Mouse (Mus musculus) embryonic facial prominence, embryonic 11.5 days (tissue): ENCODE data around the gene Senp7. TPM values are rescaled to one million over a fixed set of nuclear protein-coding genes. Genes with fewer than 3 reads are reported as not detected.

Experiments used
- ATAC-seq: fragments of 200-750 bp; cut with Nextera tagmentation; replicated peaks from 2 replicates; pipeline ENCODE4 v1.8.0; 2017; ENCODE audit warnings: low read depth; ENCODE audit not compliant: insufficient number of reproducible peaks, low FRiP score, low TSS enrichment
- DNase-seq: peaks from one replicate; pipeline ENCODE4 v3.0.0-alpha.2; 2015; ENCODE audit warnings: low spot score
- H3K27ac ChIP-seq: fragments of 300-500 bp; sonication (generic); replicated peaks from 2 replicates; pipeline ENCODE4 v1.5.1; 2014; ENCODE audit warnings: mild to moderate bottlenecking, low read depth, low read length, control low read depth
- H3K27me3 ChIP-seq: fragments of 300-500 bp; sonication (generic); 2 replicates; pipeline ENCODE4 v1.6.1; 2014; ENCODE audit warnings: mild to moderate bottlenecking, low read length, moderate library complexity, mixed read lengths; ENCODE audit not compliant: control insufficient read depth, insufficient read depth
- H3K36me3 ChIP-seq: fragments of 300-500 bp; sonication (generic); replicated peaks from 2 replicates; pipeline ENCODE4 v1.6.1; 2014; ENCODE audit warnings: low read depth, mild to moderate bottlenecking, low read length, moderate library complexity, mixed read lengths; ENCODE audit not compliant: control insufficient read depth, insufficient read depth
- H3K4me1 ChIP-seq: fragments of 300-500 bp; sonication (generic); 2 replicates; pipeline ENCODE4 v1.6.1; 2014; ENCODE audit warnings: low read length, mixed read lengths; ENCODE audit not compliant: control insufficient read depth, insufficient read depth
- H3K4me2 ChIP-seq: fragments of 300-500 bp; sonication (generic); 2 replicates; pipeline ENCODE4 v1.6.1; 2014; ENCODE audit warnings: low read depth, mild to moderate bottlenecking, control low read depth, low read length, moderate library complexity
- H3K4me3 ChIP-seq: fragments of 300-500 bp; sonication (generic); 2 replicates; pipeline ENCODE4 v1.5.1; 2014; ENCODE audit warnings: low read depth, low read length, control low read depth
- H3K9ac ChIP-seq: fragments of 300-500 bp; sonication (generic); replicated peaks from 2 replicates; pipeline ENCODE4 v1.6.1; 2014; ENCODE audit warnings: mild to moderate bottlenecking, control low read depth, low read length
- H3K9me3 ChIP-seq: fragments of 300-500 bp; sonication (generic); replicated peaks from 2 replicates; pipeline ENCODE4 v1.6.1; 2016; ENCODE audit warnings: mild to moderate bottlenecking, low read length, inconsistent platforms, mixed read lengths; ENCODE audit not compliant: control insufficient read depth
- WGBS: fragments of 180-500 bp; shearing (Covaris S2); extraction: QIAGEN DNeasy Blood & Tissue Kit; methylation state at CpG from one replicate; pipeline ENCODE4 v1.1.7; 2014; 5-methylcytosine and 5-hydroxymethylcytosine counted together
- polyA plus RNA-seq: library from polyadenylated mRNA; unstranded; fragments of >200 nt; fragmentation: Nextera tagmentation; extraction: Ambion mirVana; gene quantifications from 2 replicates; pipeline ENCODE4 v1.2.1, GENCODE M21; 2014

Senp7 gene
- polyA plus RNA-seq, 1 experiment from 2014 or later: 36.1 TPM

DNA sequence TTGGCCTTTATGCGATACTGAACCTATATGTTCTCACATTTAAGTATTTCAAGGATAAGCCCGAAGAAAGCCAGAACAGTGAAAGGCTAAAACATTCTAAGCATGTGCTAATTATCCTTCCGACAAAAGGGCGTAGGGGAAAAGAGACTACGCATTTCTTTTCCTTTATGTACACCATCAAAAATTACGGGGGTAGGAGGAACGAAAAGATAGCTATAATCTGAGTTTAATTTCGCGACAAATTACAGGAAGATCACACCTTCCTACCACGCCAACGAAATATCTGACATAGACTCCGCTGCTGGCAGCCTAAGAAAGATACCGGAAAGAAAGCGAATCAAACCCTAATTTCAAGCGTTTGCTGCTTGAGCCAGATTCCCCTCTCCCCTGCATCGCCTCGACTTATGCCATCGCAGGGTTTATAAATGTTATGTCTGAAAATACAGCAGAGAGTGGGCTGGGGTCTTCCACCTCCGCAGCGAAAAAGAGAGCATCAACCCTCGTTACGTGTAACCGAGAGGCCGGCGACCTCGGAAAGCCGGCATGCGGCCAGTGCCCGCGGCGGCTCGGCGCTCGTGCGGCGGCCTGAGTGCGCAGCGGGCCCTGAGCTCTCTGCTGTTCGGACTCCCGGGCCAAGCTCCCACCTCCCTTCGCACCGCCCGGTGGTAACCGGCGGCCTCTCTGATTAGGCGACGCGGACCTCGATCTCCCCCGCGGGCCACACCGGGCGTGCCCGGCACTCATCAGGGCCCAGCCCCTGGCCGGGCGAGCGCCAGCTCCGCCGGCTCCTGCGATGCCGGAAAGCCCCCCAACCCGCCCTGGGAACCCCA is 19.2 kb upstream of the Senp7 start:
- peak overlapping the region; percentile 76 for H3K27ac ChIP-seq
- no peaks in the 10 kb centered on the region for H3K27me3 ChIP-seq
- peak overlapping the region; percentile 98 for H3K4me3 ChIP-seq
- DNase-seq: peak; percentile 38
- WGBS: under 1% methylated on average over 62 of the region's 62 CpGs
- ATAC-seq: peak; percentile 85
- peak overlapping the region; percentile 49 for H3K4me2 ChIP-seq
- no peaks in the 10 kb centered on the region for H3K9me3 ChIP-seq
- H3K4me1 ChIP-seq: no peaks in the 10 kb centered on the region
- no peaks in the 10 kb centered on the region for H3K36me3 ChIP-seq
- H3K9ac ChIP-seq: peak overlapping the region; percentile 97

DNA sequence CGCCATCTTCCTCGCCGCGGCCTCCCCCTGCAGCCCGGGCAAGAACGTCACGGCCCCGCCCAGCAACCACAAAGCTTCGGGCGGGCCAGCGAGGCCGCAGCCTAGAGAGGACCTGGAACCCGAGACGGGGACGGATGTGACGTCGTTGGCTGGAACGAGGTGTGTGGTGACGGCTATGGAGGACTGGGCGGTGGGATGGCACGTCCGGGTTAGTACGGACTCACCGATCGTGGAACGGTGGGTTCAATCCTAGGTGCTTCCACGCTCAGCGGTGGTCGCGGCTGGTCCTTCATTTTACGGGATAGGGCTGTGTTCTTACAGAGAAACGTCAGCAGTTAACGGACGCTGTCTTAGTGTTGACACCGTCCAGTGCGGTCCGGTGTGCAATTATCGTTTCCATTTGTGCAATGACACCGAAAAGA is 18.5 kb upstream of the Senp7 start, which contains the start of gene Pcnp:
Gene Pcnp (minus strand): TSS at position 79 of the 422 bp plus-strand sequence.
- H3K4me3 ChIP-seq: peak within 1 kb of the TSS; percentile 98
- no peaks in the 10 kb centered on the region for H3K9me3 ChIP-seq
- peak within 1 kb of the TSS; percentile 76 for H3K27ac ChIP-seq
- WGBS: under 1% methylated on average over 39 of the region's 39 CpGs
- H3K4me1 ChIP-seq: no peaks in the 10 kb centered on the region
- no peaks in the 10 kb centered on the region for H3K27me3 ChIP-seq
- ATAC-seq: peak; percentile 100
- DNase-seq: peak; percentile 99
- peak within 1 kb of the TSS; percentile 97 for H3K9ac ChIP-seq
- peak within 1 kb of the TSS; percentile 49 for H3K4me2 ChIP-seq
- no peaks in the 10 kb centered on the region for H3K36me3 ChIP-seq

DNA sequence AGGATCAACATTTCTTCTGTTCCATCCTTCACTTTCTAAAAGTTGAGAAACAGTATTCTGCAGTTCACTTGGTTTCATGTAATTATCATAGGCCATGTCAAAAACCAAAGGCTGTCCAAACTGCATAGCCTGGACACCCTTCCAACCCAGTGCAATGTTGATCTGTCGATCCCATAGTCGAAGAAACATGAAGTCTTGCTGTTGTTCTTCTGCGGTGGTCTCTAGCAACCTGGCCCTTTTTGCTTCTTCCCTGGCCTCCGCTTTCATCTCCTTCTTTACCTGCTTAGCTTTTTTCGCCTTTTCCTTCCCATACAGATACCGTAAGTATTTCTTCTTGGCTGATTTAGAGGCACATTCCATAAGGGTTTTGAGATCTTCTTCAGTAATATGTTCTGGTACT is 13.6 kb upstream of the Senp7 start:
- DNase-seq (no peak), ATAC-seq (no peak)
- H3K27me3 ChIP-seq: no peaks in the 10 kb centered on the region
- H3K4me2 ChIP-seq: no peak overlapping the region
- WGBS: 93% methylated on average over 6 of the region's 6 CpGs
- H3K27ac ChIP-seq: no peak overlapping the region
- no peaks in the 10 kb centered on the region for H3K4me1 ChIP-seq
- H3K4me3 ChIP-seq: no peak overlapping the region
- H3K36me3 ChIP-seq: no peaks in the 10 kb centered on the region; the same call in 1 of the 2 replicates
- no peak overlapping the region for H3K9ac ChIP-seq
- no peaks in the 10 kb centered on the region for H3K9me3 ChIP-seq

DNA sequence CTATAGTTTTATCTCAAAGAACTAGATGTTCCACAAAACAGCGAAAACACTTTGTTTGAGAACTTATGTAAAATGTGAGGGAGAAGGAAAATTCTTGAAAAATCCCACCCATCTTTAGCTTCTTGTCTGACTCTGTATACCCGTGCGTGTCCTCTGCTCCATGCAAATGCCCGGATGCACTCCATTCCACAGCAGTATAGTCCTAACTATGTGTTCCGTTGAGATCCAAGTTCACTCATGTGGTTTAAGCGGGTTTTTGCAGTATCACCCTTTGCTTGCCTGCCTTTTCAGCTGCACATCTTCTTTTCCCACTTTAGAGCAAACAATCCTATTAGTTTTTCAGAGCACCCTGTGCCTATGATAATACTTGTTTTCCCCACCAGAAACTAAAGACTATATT is 11.6 kb upstream of the Senp7 start:
- DNase-seq: no peak
- H3K27ac ChIP-seq: no peak overlapping the region
- H3K4me3 ChIP-seq: peak overlapping the region; percentile 87
- no peaks in the 10 kb centered on the region for H3K27me3 ChIP-seq
- peak overlapping the region; percentile 67 for H3K4me2 ChIP-seq
- WGBS: 64% methylated on average over 6 of the region's 6 CpGs
- no peaks in the 10 kb centered on the region for H3K9me3 ChIP-seq
- no peak for ATAC-seq
- peak overlapping the region; percentile 46 for H3K9ac ChIP-seq
- H3K36me3 ChIP-seq: no peaks in the 10 kb centered on the region; the same call in 1 of the 2 replicates
- H3K4me1 ChIP-seq: no peaks in the 10 kb centered on the region

DNA sequence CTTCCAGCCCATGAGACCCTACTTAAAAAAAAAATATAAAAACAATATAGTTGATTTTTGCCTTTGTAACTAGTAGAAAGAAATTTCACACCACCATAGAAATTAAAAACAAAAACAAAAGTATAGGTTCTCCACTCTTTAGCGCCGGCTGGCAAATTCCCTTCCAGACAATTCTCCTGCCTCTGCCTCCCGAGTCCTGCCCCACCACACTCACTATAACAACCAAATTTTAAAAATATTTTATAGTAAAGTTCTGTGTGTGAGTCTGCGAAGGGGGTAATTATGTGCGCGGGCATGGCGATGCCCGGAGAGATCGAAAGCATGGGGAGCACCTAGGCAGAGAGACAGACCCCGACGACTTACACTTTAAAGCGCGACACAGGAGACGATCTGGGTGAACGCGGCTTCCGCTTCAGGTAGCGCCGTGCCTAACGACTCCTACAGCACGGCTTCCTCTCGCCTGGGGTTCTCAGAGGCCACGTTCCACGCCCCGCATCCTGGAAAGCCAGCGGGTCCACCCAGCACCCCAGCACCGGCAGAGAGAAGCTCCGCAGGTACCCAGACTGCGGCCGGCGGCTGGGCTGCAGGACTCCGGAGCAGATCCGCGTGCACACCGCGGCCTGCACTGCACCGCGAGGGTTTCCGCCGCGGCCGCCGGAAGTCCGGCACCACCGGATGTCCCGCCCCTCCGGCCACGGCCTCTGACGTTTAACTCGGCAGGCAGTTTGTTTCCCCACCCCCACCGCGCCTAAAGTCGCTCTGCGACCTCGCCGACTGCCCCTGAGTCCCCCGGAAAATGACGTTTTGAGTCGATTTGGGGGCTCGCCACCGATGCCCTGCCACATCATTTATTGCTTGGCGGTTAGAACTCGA is 10.8 kb upstream of the Senp7 start, which contains the start of gene Trmt10c:
Gene Trmt10c (minus strand): TSS at position 682 of the 873 bp plus-strand sequence.
- WGBS: under 1% methylated on average over 50 of the region's 63 CpGs
- Histone ChIP-seq H3K27ac (peak within 1 kb of the TSS; percentile 79), H3K36me3 (no peaks in the 10 kb centered on the region; the same call in 1 of the 2 replicates), H3K27me3 (no peaks in the 10 kb centered on the region), H3K9ac (peak within 1 kb of the TSS; percentile 96), H3K9me3 (no peaks in the 10 kb centered on the region), H3K4me1 (no peaks in the 10 kb centered on the region), H3K4me3 (peak within 1 kb of the TSS; percentile 87), H3K4me2 (peak within 1 kb of the TSS; percentile 67)
- ATAC-seq (peak; percentile 99), DNase-seq (peak; percentile 93)

DNA sequence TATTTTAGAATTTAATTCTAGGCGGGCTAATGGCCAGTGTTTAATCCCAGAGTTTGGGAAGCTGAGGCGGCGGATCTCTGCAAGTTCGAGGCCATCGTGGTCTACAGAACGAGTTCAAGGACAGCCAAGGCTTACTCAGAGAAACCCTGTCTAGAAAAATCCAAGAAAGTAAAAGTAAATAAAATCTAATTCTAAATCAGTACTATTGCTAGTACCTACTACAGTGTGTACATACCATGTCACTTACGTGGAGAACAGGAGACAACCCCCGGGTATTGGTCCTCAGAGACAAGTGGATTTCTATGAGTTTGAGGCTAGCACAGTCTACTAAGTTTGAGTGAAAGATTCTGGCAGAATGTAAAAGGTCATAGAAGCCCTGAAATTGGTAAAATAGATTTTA is 10.0 kb upstream of the Senp7 start:
- Histone ChIP-seq H3K4me2 (peak overlapping the region; percentile 67), H3K9ac (peak overlapping the region; percentile 96), H3K4me3 (peak overlapping the region; percentile 87), H3K36me3 (no peaks in the 10 kb centered on the region; the same call in 1 of the 2 replicates), H3K4me1 (no peaks in the 10 kb centered on the region), H3K27me3 (no peaks in the 10 kb centered on the region), H3K27ac (peak overlapping the region; percentile 79), H3K9me3 (no peaks in the 10 kb centered on the region)
- no peak for DNase-seq
- peak; percentile 60 for ATAC-seq
- WGBS: 33% methylated on average over 8 of the region's 8 CpGs

DNA sequence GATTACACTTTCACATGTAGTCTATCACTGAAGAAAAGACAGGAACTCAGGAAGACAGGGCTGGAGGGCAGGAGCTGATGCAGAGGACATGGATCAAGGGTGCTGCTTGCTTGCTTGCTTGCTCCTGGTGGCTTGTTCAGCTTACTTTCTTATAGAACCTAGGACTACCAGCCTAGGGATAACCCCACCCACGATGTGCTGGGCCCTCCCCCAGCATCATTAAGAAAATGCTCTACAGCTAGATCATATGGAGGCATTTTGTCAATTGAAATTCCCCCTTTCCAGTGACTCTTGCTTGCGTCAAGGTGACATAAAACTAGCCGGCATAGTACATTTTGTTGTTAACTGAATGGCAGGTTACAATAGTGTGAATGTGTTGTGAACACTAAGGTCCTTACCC is 7.8 kb downstream of the Senp7 start:
- H3K9me3 ChIP-seq: no peaks in the 10 kb centered on the region
- no peak overlapping the region for H3K4me3 ChIP-seq
- no peaks in the 10 kb centered on the region for H3K4me1 ChIP-seq
- ATAC-seq (no peak), DNase-seq (no peak)
- no peak overlapping the region for H3K9ac ChIP-seq
- H3K27me3 ChIP-seq: no peaks in the 10 kb centered on the region
- WGBS: 76% methylated on average over 3 of the region's 3 CpGs
- H3K36me3 ChIP-seq: no peaks in the 10 kb centered on the region
- H3K27ac ChIP-seq: no peak overlapping the region
- H3K4me2 ChIP-seq: no peak overlapping the region
